2 mouse cellular contexts compared by ENCODE assay signal in the genomic region with DNA sequence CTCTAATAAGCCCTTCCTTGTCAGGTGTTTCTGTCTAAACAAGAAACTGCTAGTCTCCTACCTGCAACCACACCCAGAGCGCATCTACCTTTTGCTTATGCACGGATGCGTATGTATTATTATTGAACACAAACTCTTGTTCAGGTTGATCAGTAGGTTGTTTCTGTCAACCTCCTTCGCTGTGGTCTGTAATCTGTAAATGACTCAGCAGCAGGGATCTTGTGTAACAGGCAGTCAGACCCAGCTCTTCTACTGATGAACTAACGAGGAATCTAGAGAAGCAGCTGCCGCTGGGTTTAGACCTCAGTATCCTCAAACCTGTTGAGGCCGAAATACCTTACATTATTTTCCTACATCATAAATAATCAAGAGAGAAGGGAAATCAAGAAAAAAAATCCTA.
TF ChIP-seq lines count a peak whose summit lies in the region.

No protein-coding gene starts in this region.

TF ChIP-seq in CH12.LX, 34 proteins besides CTCF, POLR2A, EP300 and RAD21 (continued from another document):
- TF ChIP-seq JUN (IDR thresholded peaks at IDR 0.05; ENCODE audit: insufficient read depth, low read depth, low read length), result peak; percentile 24; the same call in 1 of the 2 replicates
- no peak for TF ChIP-seq ZKSCAN1 (IDR thresholded peaks at IDR 0.05; ENCODE audit: borderline replicate concordance, low read depth, low read length)
- TF ChIP-seq TCF12 (IDR thresholded peaks at IDR 0.05; ENCODE audit: low read depth, low read length), result no peak
- peak; percentile 55; the same call in 1 of the 2 replicates for TF ChIP-seq JUND (conservative IDR thresholded peaks at IDR 0.05; ENCODE audit: low read depth, low read length)
- no peak for TF ChIP-seq ETS1 (conservative IDR thresholded peaks at IDR 0.05; ENCODE audit: low read depth, low read length)
- TF ChIP-seq USF2 (conservative IDR thresholded peaks at IDR 0.05; ENCODE audit: low read depth, low read length), result no peak
- TF ChIP-seq IRF4 (IDR thresholded peaks at IDR 0.05; ENCODE audit: low read depth, low read length), result peak; percentile 72
- no peak for TF ChIP-seq MXI1 (IDR thresholded peaks at IDR 0.05; ENCODE audit: low read depth, low read length)

TF ChIP-seq in myocyte, 11 proteins besides CTCF, POLR2A, EP300 and RAD21 (continued from another document):
- TF ChIP-seq POLR2AphosphoS2 (IDR thresholded peaks at IDR 0.05; ENCODE audit: insufficient read length, low read depth), result no peak
- TF ChIP-seq CEBPB (IDR thresholded peaks at IDR 0.05; ENCODE audit: insufficient read depth, poor library complexity, severe bottlenecking), result peak; percentile 61
- TF ChIP-seq SRF (IDR thresholded peaks at IDR 0.05; ENCODE audit: control insufficient read depth, insufficient read length, low read depth), result no peak
- TF ChIP-seq USF1 (IDR thresholded peaks at IDR 0.05; ENCODE audit: low read depth), result no peak
- TF ChIP-seq TCF12 (IDR thresholded peaks at IDR 0.05; ENCODE audit: insufficient read depth, poor library complexity, severe bottlenecking), result no peak
- TF ChIP-seq MYOG (IDR thresholded peaks at IDR 0.05; ENCODE audit: control insufficient read depth in 1 of 3, insufficient read depth in 1 of 3, insufficient read length in 2 of 3, low read depth in 2 of 3), result peak in 1 of 3 experiments; percentile 29
- TF ChIP-seq TCF3 (IDR thresholded peaks at IDR 0.05; ENCODE audit: insufficient read length, low read depth), result no peak
- no peak for TF ChIP-seq MAX (IDR thresholded peaks at IDR 0.05; ENCODE audit: low read depth)
TF ChIP-seq in myocyte: peak in this region for 3.
